In the genomic region with DNA sequence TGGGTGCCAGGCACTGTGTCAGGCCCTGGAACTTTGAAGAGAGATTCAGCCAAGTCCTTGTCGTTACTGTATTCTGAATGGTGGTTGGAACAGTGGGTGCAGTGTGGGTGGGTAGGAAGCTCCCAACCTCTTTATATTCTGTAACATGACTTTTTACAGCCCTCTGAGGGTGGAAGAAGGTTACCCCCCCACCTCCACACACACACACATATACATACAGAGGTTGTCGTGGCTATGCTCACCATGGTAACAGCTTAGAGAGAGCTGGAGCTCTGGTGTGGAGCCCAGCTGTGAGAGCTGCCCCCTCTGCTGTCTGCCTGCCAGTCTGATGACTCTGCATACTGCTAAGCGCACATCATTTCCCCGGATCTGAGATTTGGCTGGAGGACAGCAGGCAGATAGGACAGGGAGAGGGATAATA, we compare ENCODE assay signal across 12 mouse cellular contexts. TPM values are rescaled to one million over a fixed set of nuclear protein-coding genes. Genes with fewer than 3 reads are reported as not detected.
DNase-seq lines count a peak whose midpoint lies in the region; TF ChIP-seq lines count a peak whose summit lies in the region.
"Had no signal": no experiment of that assay in that cellular context is flagged by ENCODE, and none has a peak within 500 bp of the region (broad histone marks: within the 10 kb centered on the region; RNA-seq: fewer than 3 reads in every experiment).

No protein-coding gene starts in this region.

- H3K27ac ChIP-seq in forebrain, embryonic 10.5 days: no peak overlapping the region
- H3K27ac ChIP-seq in left cerebral cortex, adult 2 months: peak overlapping the region; percentile 85
- H3K27ac ChIP-seq in olfactory bulb, adult 2 months (ENCODE audit: insufficient read depth, low read depth, low read length): peak overlapping the region; percentile 96
- H3K27ac ChIP-seq: liver, embryonic 13.5 days had no signal

- no peak for TF ChIP-seq POLR2A in olfactory bulb, adult 2 months (IDR thresholded peaks at IDR 0.05; ENCODE audit: insufficient read depth, low read depth, low read length)

- peak; percentile 21 for DNase-seq in forebrain, embryonic 10.5 days (ENCODE audit: extremely low spot score, low spot score)
- peak; percentile 38 to 57 for DNase-seq in frontal cortex, postnatal 14 days (ENCODE audit: low spot score in 2 of 2)
- peak; percentile 58 to 60 for DNase-seq in left cerebral cortex, adult 2 months (ENCODE audit: extremely low spot score in 1 of 2, low spot score in 2 of 2)
- DNase-seq in urinary bladder, adult 2 months (ENCODE audit: low spot score): no peak
- no peak for DNase-seq in heart, postnatal 14 days
- DNase-seq in liver: no peak
- DNase-seq in heart, adult 11 months: no peak
- DNase-seq: liver, embryonic 13.5 days had no signal

- no peak for TF ChIP-seq CTCF in left cerebral cortex, adult 2 months (IDR thresholded peaks at IDR 0.05)
- TF ChIP-seq CTCF in olfactory bulb, adult 2 months (IDR thresholded peaks at IDR 0.05; ENCODE audit: insufficient read depth, low read depth, low read length): no peak

- no peak overlapping the region for H3K4me3 ChIP-seq in forebrain, embryonic 10.5 days
- no peak overlapping the region for H3K4me3 ChIP-seq in left cerebral cortex, adult 2 months
- no peak overlapping the region for H3K4me3 ChIP-seq in olfactory bulb, adult 2 months (ENCODE audit: insufficient read depth, low read depth, low read length)
- H3K4me3 ChIP-seq: erythroblast, embryonic 14.5 days; liver, embryonic 13.5 days had no signal

- H3K4me1 ChIP-seq in forebrain, embryonic 10.5 days: peaks cover 19% of the 10 kb centered on the region
- peaks cover 27% of the 10 kb centered on the region for H3K4me1 ChIP-seq in olfactory bulb, adult 2 months (ENCODE audit: control insufficient read depth, insufficient read depth, low read length)
- H3K4me1 ChIP-seq: liver, embryonic 13.5 days had no signal

- no peaks in the 10 kb centered on the region for H3K36me3 ChIP-seq in forebrain, embryonic 10.5 days (replicated peaks)
- H3K36me3 ChIP-seq: liver, embryonic 13.5 days had no signal

- no peaks in the 10 kb centered on the region for H3K27me3 ChIP-seq in forebrain, embryonic 10.5 days (ENCODE audit: poor library complexity, severe bottlenecking)
- H3K27me3 ChIP-seq: liver, embryonic 13.5 days had no signal

- 52% methylated on average over 4 of the region's 4 CpGs for WGBS in forebrain, embryonic 10.5 days
- 14% methylated on average over 4 of the region's 4 CpGs for WGBS in olfactory bulb, adult 2 months

- intact Hi-C loops in left cerebral cortex, adult 2 months (cut with DNase I): loop anchor here (2.0 to 5.0 kb wide), 2 partner anchors 19 to 459 kb away; a partner anchor contains a TSS
- intact Hi-C loops in heart, postnatal 14 days (cut with DNase I): no loop called here

- no peaks in the 10 kb centered on the region for H3K9me3 ChIP-seq in forebrain, embryonic 10.5 days
- H3K9me3 ChIP-seq: liver, embryonic 13.5 days had no signal

RNA-seq across cellular contexts. Expression of a gene that starts 18.6 kb away (rescaled TPM):
- 2.8 and 3.3 TPM in 2 replicates for polyA plus RNA-seq in forebrain, embryonic 10.5 days (2016; fragmentation: Nextera tagmentation; extraction: Ambion mirVana)
- 10 to 100 TPM; 24.8 to 25.8 TPM for total RNA-seq in left cerebral cortex, adult 2 months (2021)
- polyA plus RNA-seq in olfactory bulb, adult 2 months (2012; ENCODE audit: insufficient read depth, insufficient read length, low replicate concordance, missing spikeins): not detected in 2 replicates
- polyA plus RNA-seq in urinary bladder, adult 2 months (2012; rRNA removed): 2.9 and 3.8 TPM in 2 replicates
- total RNA-seq in heart, postnatal 14 days (2021): under 1 TPM; 0.50 to 0.98 TPM
- polyA plus RNA-seq: erythroblast, embryonic 14.5 days had no signal

RNA-seq across cellular contexts. Expression of a gene that starts 56.4 kb away (rescaled TPM):
- polyA plus RNA-seq in forebrain, embryonic 10.5 days (2016; fragmentation: Nextera tagmentation; extraction: Ambion mirVana): not detected in 2 replicates
- total RNA-seq in left cerebral cortex, adult 2 months (2021): not detected
- polyA plus RNA-seq in olfactory bulb, adult 2 months (2012; ENCODE audit: insufficient read depth, insufficient read length, low replicate concordance, missing spikeins): not detected in 2 replicates
- 0.57 and 0.78 TPM in 2 replicates for polyA plus RNA-seq in urinary bladder, adult 2 months (2012; rRNA removed)
- not detected for total RNA-seq in heart, postnatal 14 days (2021)
- total RNA-seq: MEL had no signal
- polyA plus RNA-seq: erythroblast, embryonic 14.5 days; liver, embryonic 13.5 days; testis, adult 2 months had no signal

Comparison
In these comparisons a context has a peak if more than half of its experiments do, and no peak if none do; other contexts are left out.
1. DNase-seq: peak in forebrain, embryonic 10.5 days (single experiment), frontal cortex, postnatal 14 days (2 of 2) and left cerebral cortex, adult 2 months (2 of 2); none in urinary bladder, adult 2 months (single experiment), heart, postnatal 14 days (0 of 2), liver (single experiment) and heart, adult 11 months (single experiment).